Mouse (Mus musculus): ENCODE measurements around the gene Dcpp3. TPM values are rescaled to one million over a fixed set of nuclear protein-coding genes. Genes with fewer than 3 reads are reported as not detected.

Gene Dcpp3
- total RNA-seq, 2 experiments from 2014 or later: not detected

GRCm38 (mm10) chr17:23968780-23969179 is 51.5 kb downstream of the Dcpp3 start:
- no peak for DNase-seq
- intact Hi-C loops (cut with DNase I): loop anchor here (1.0 to 2.0 kb wide), 2 partner anchors 24 to 47 kb away; no protein-coding TSS in a partner anchor

Other genes with a start within 250 kb of the Dcpp3 start
- gene Hcfc1r1, start 243.9 kb upstream of the Dcpp3 start, total RNA-seq (2021): 100 to 1,000 TPM; 186 to 198 TPM
- 10 to 100 TPM; 13.5 to 15.9 TPM for gene Thoc6, start 243.6 kb upstream of the Dcpp3 start, total RNA-seq (2021)
- 10 to 100 TPM; 43.8 to 76.5 TPM for gene Tnfrsf12a, start 240.0 kb upstream of the Dcpp3 start, total RNA-seq (2021)
- gene Cldn6, start 238.2 kb upstream of the Dcpp3 start, total RNA-seq (2021): not detected
- gene Cldn9, start 233.4 kb upstream of the Dcpp3 start, total RNA-seq (2021): not detected
- not detected for gene 1520401A03Rik, start 194.7 kb upstream of the Dcpp3 start, total RNA-seq (2021)
- gene Pkmyt1, start 191.1 kb upstream of the Dcpp3 start, total RNA-seq (2021): 1 to 10 TPM; 3.1 to 3.6 TPM
- 10 to 100 TPM; 21.8 to 23.4 TPM for gene Paqr4, start 176.6 kb upstream of the Dcpp3 start, total RNA-seq (2021)
- gene Kremen2, start 171.6 kb upstream of the Dcpp3 start, total RNA-seq (2021): not detected
- gene Flywch1, start 145.9 kb upstream of the Dcpp3 start, total RNA-seq (2021): 10 to 100 TPM; 30.2 to 30.8 TPM
- 1 to 10 TPM; 1.6 TPM for gene Flywch2, start 131.4 kb upstream of the Dcpp3 start, total RNA-seq (2021)
- 100 to 1,000 TPM; 192 to 227 TPM for gene Srrm2, start 126.9 kb upstream of the Dcpp3 start, total RNA-seq (2021)
- 100 to 1,000 TPM; 339 to 355 TPM for gene Elob, start 88.3 kb upstream of the Dcpp3 start, total RNA-seq (2021)
- gene Prss33, start 81.4 kb upstream of the Dcpp3 start, total RNA-seq (2021): not detected
- not detected for gene Prss32, start 73.6 kb upstream of the Dcpp3 start, total RNA-seq (2021)
- gene Prss41, start 73.3 kb upstream of the Dcpp3 start, total RNA-seq (2021): not detected
- gene Prss21, start 49.4 kb upstream of the Dcpp3 start, total RNA-seq (2021): not detected
- not detected for gene Dcpp1, start 36.6 kb upstream of the Dcpp3 start, total RNA-seq (2021)
- not detected for gene Dcpp2, start 36.6 kb upstream of the Dcpp3 start, total RNA-seq (2021)
- gene Sbp, start 24.2 kb downstream of the Dcpp3 start, total RNA-seq (2021): not detected
- gene Sbpl, start 37.8 kb downstream of the Dcpp3 start, total RNA-seq (2021): not detected
- not detected for gene Prss30, start 63.1 kb downstream of the Dcpp3 start, total RNA-seq (2021)
- not detected for gene Prss22, start 80.6 kb downstream of the Dcpp3 start, total RNA-seq (2021)
- gene Prss27, start 120.7 kb downstream of the Dcpp3 start, total RNA-seq (2021): not detected
- 10 to 100 TPM; 14.4 to 14.6 TPM for gene Kctd5, start 156.0 kb downstream of the Dcpp3 start, total RNA-seq (2021)
- gene Pdpk1, start 233.5 kb downstream of the Dcpp3 start, total RNA-seq (2021): 10 to 100 TPM; 46.2 to 47.8 TPM
- 10 to 100 TPM; 12.2 to 12.7 TPM for gene Amdhd2, start 246.3 kb downstream of the Dcpp3 start, total RNA-seq (2021)